Mouse (Mus musculus) ES-Bruce4 (cell line): ENCODE measurements around the gene Unc119. TPM values are rescaled to one million over a fixed set of nuclear protein-coding genes. Genes with fewer than 3 reads are reported as not detected.
A peak's percentile ranks its signal among the peaks of the same experiment; 100 is the strongest.

ENCODE experiments used
- H3K27ac ChIP-seq: 2 replicates; pipeline ENCODE4 v1.5.1; 2012; ENCODE audit warnings: low read length, inconsistent platforms; ENCODE audit not compliant: insufficient read depth
- H3K27me3 ChIP-seq: 2 replicates; pipeline ENCODE4 v1.6.1; 2012; ENCODE audit warnings: mild to moderate bottlenecking, low read length, inconsistent platforms; ENCODE audit not compliant: control insufficient read depth, poor library complexity, insufficient read depth, severe bottlenecking
- H3K36me3 ChIP-seq: 2 replicates; pipeline ENCODE4 v1.6.1; 2012; ENCODE audit warnings: inconsistent platforms, mild to moderate bottlenecking, low read length, moderate library complexity; ENCODE audit not compliant: control insufficient read depth, poor library complexity, insufficient read depth, severe bottlenecking
- H3K4me1 ChIP-seq: one replicate; pipeline ENCODE4 v1.8.1; 2011; ENCODE audit warnings: low read length; ENCODE audit not compliant: control insufficient read depth, insufficient read depth
- H3K4me3 ChIP-seq: 2 replicates; pipeline ENCODE4 v1.5.1; 2011; ENCODE audit warnings: low read depth, mild to moderate bottlenecking, low read length
- H3K9ac ChIP-seq: 2 replicates; pipeline ENCODE4 v1.6.1; 2012; ENCODE audit warnings: low read depth, mild to moderate bottlenecking, inconsistent platforms; ENCODE audit not compliant: poor library complexity, severe bottlenecking
- H3K9me3 ChIP-seq: replicated peaks from 2 replicates; pipeline ENCODE4 v1.6.1; 2012; ENCODE audit warnings: mild to moderate bottlenecking, low read length, inconsistent platforms; ENCODE audit not compliant: control insufficient read depth, poor library complexity, insufficient read depth, severe bottlenecking
- CTCF ChIP-seq: IDR thresholded peaks from one replicate; pipeline ENCODE4 v1.8.1; 2011; ENCODE audit warnings: low read depth, low read length
- EP300 ChIP-seq: IDR thresholded peaks from 2 replicates; pipeline ENCODE4 v1.6.1; 2011; ENCODE audit warnings: low read depth, low read length; ENCODE audit not compliant: insufficient read depth
- POLR2A ChIP-seq: IDR thresholded peaks from one replicate; pipeline ENCODE4 v1.8.1; 2011; ENCODE audit warnings: low read length; ENCODE audit not compliant: insufficient read depth
- polyA plus RNA-seq: library from polyadenylated mRNA; stranded (reverse); fragments of >200 nt; gene quantifications from 2 replicates; pipeline ENCODE4 v1.2.4, GENCODE M21; 2011; ENCODE audit warnings: low read depth; ENCODE audit not compliant: missing spikeins, insufficient read depth, insufficient read length

Gene Unc119
- polyA plus RNA-seq, 1 experiment, result 28.7 TPM

DNA sequence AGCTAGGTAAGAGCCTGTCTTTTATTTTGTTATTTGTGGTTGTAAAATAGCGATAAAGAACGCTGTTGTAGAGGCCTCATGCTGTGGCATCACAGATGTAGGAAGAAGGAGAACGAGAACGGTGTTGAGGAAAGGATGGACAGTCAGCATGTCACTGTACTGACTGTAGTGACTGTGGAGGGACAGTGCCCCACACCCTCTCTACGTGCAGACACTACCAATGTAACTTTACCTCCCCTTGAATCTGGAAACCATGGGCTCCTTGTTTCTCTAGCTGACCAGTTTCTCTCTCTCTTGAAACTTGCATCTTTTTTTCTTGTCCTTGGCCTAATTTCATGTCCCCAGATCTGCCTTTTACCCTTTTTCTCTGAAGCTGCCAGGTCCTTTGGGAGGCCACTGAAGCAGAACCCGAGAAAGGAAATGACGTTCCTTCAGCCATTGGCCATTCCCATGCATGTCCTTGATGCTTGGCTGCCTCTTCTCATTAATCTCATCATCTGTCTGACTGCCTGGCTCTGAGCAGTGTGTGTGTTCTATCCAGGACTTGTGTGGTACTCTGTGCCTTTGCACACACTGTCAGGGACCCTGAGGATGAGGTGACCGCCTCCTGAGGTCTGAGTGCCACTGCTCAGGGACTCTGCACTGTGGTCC lies 32.3 kb upstream of the Unc119 start:
- Histone ChIP-seq H3K27me3 (no peaks in the 10 kb centered on the region), H3K9me3 (no peaks in the 10 kb centered on the region), H3K27ac (no peak overlapping the region), H3K9ac (no peak overlapping the region), H3K4me1 (no peaks in the 10 kb centered on the region), H3K36me3 (peaks cover 60% of the 10 kb centered on the region), H3K4me3 (no peak overlapping the region)
- TF ChIP-seq CTCF, result no peak
- TF ChIP-seq EP300, result no peak
- TF ChIP-seq POLR2A, result no peak

DNA sequence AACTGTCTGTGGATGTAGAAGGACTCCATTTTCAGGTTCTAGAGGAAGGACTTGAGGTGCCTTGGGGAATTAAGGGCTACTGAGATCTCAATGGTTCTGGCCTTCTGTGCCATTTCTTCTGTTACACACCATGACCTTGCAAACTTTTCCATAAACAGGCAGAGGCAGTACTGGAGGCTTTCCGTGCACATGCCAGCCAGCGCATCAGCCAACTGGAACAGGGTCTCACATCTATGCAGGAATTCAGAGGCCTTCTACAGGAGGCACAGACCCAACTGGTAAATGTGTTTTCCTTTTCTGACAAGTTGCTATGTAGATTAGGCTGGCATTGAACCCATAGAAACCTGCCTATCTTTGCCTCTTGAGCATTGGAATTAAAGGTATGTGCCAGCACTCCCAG lies 29.6 kb upstream of the Unc119 start:
- Histone ChIP-seq H3K27me3 (no peaks in the 10 kb centered on the region), H3K4me1 (no peaks in the 10 kb centered on the region), H3K36me3 (peaks cover 65% of the 10 kb centered on the region), H3K27ac (no peak overlapping the region), H3K4me3 (no peak overlapping the region), H3K9me3 (no peaks in the 10 kb centered on the region), H3K9ac (no peak overlapping the region)
- TF ChIP-seq POLR2A (no peak), CTCF (no peak)

DNA sequence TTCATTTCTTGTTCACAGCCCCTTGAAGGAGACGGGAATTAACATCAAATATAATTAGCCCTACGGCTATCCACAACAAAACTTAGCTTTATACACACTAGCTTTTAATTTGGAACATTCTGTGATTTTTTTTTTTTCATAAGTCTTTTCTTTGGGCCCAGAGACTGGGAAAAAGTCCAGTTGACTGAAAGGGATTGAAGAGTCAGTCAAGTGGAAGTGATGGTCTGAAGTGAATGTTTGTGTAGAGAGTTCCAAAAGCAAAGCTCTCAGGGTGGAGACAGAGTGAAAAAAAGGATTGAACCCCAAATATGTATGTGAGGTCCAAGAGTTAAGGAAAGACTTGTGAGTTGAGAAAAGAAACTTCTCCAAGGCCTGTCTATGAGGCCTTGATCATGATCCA lies 24.9 kb upstream of the Unc119 start:
- H3K27ac ChIP-seq, result no peak overlapping the region
- no peak overlapping the region for H3K9ac ChIP-seq
- H3K4me3 ChIP-seq, result no peak overlapping the region
- no peak for TF ChIP-seq POLR2A
- no peak for TF ChIP-seq EP300
- TF ChIP-seq CTCF, result no peak
- no peaks in the 10 kb centered on the region for H3K4me1 ChIP-seq
- peaks cover 74% of the 10 kb centered on the region for H3K36me3 ChIP-seq
- no peaks in the 10 kb centered on the region for H3K27me3 ChIP-seq
- H3K9me3 ChIP-seq, result no peaks in the 10 kb centered on the region

DNA sequence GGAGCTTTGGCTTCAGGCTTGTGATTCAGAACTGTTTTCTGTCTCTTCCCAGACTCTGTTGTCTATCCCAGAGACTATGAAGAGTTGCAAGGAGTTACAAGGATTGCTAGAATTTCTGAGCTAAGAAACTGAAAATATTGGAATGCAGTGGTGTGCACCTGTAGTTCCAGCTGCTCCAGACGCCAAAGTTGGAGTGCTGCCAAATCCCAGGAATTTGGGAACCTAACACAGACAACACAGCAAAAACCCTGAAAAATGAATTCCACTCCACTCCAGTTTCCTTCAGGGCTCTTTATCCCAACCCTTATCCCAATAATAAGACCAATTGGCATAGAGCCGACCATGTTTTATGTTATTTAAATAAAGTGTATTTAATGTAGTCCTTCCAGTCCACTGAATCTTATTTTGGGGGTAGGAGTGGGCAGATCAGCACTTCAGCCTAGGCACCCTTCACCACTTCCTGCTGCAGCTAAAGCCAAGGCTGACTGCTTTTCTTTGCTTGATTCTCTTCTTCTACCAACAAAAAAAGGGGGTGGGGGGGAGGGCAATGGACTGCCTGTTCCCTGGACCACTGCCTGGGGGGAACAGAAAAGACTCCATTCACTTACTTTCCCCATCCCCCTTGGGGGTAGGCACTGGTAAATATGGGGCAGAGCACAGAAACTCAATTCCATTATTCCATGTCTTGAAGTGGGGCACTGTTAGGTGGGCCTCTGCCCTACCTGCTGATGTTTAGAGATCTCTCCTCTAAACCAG lies 21.0 kb upstream of the Unc119 start:
- H3K4me3 ChIP-seq, result no peak overlapping the region
- no peak for TF ChIP-seq POLR2A
- TF ChIP-seq CTCF, result no peak
- no peak for TF ChIP-seq EP300
- no peaks in the 10 kb centered on the region for H3K4me1 ChIP-seq
- H3K27me3 ChIP-seq, result no peaks in the 10 kb centered on the region
- H3K9ac ChIP-seq, result no peak overlapping the region
- peaks cover 43% of the 10 kb centered on the region for H3K36me3 ChIP-seq
- no peaks in the 10 kb centered on the region for H3K9me3 ChIP-seq
- peak overlapping the region; percentile 14; the same call in 1 of the 2 replicates for H3K27ac ChIP-seq

DNA sequence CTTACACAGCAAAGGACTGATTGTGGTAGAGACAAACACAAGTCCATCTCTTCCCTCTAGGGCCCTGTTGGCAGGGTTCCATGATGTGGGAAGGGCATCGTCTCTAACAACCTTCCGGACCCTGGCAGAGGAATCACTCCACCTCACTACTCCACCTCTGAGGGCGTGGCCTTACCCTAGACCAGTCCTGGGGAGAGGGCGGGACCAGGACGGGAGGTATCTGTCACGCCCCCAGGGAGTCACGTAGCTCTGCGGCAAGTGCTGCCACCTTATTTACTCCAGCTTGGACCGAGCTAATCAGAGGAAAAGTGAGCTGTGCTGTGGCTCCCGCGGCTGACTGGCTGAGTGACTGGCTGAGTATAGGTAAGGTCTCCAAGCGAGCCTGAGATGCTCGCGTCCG lies 20.4 kb upstream of the Unc119 start, which contains the start of gene Aldoc:
Gene Aldoc (plus strand): TSS at position 109 of the 400 bp plus-strand sequence.
- peaks cover 39% of the 10 kb centered on the region for H3K36me3 ChIP-seq
- H3K9me3 ChIP-seq, result no peaks in the 10 kb centered on the region
- H3K27me3 ChIP-seq, result no peaks in the 10 kb centered on the region
- peak within 1 kb of the TSS; percentile 16; the same call in 1 of the 2 replicates for H3K9ac ChIP-seq
- H3K27ac ChIP-seq, result peak within 1 kb of the TSS; percentile 14; the same call in 1 of the 2 replicates
- no peak for TF ChIP-seq CTCF
- peak; percentile 71 for TF ChIP-seq POLR2A
- peak; percentile 40; the same call in 1 of the 2 replicates for TF ChIP-seq EP300
- peak within 1 kb of the TSS; percentile 64 for H3K4me3 ChIP-seq
- H3K4me1 ChIP-seq, result no peaks in the 10 kb centered on the region
